Mouse (Mus musculus) lung, postnatal 14 days (tissue): ENCODE results near the gene Zfp740.
A peak's percentile ranks its signal among the peaks of the same experiment; 100 is the strongest.

Experiments used
- DNase-seq: peaks from one replicate; pipeline ENCODE4 v3.0.0; 2021

Zfp740 gene

DNA sequence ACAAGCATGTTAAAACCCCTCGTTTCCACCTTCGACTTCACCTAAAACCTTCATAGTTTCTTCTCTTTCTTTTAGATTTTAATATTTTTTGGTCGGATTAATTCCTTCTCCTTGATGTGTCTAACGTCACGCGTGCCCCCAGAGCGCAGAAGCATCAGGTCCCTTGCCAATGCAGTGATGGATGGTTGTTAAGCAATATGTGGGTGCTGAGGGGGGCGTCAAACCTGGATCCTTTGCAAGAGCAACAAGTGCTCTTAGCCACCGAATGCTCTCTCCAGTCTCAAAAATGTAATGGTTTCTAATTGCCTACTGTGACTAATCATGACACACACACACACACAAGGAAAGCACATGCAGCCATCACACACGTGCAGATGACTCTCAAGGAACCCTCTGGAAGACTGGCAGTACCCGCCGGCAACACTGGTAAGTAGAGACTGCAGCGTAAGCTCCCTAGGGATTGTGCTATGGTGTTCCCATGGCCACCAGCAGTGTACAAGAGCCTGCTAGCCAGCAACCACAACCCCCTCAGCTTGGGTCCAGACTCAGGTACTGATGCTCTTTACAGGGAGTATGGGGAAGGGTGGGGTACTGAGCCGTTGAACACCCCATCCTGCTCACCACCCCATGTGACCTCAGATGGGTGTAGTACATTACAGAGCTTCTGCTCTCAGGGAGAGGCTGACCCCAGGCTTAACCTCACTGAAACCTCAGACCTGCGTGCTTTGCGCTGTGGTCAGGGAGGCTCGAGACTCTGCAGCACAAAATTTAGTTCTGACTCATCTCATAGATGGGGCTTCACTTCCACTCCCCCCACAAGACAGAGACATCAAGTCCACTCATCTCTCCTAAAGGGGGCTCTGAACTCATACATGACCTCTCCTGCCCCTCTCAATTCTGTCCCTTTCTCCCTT lies 27.6 kb downstream of the Zfp740 start:
- no peak for DNase-seq

DNA sequence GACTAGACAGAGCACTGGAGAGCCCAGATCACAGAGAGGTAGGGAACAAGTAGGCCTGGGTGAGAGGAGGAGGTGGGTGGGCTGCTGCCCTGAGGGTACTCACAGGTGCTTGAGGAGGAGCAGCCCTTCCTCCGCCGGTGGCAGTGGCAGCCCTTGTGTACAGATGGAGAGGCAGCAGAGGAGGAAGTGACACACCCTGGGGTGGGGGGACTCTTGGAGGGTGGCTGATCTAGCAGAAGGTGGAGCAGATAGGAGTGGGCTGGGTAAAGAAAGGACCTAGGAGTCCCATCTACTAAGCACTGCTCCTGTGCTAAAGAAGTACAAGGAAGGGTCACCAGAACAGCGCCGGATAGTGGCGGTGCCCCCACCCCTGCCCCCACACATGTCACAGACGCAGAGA lies 28.7 kb downstream of the Zfp740 start, which contains the start of gene Itgb7:
Itgb7 (minus strand) TSS at position 197 of the 400 bp plus-strand sequence.
- no peak for DNase-seq

DNA sequence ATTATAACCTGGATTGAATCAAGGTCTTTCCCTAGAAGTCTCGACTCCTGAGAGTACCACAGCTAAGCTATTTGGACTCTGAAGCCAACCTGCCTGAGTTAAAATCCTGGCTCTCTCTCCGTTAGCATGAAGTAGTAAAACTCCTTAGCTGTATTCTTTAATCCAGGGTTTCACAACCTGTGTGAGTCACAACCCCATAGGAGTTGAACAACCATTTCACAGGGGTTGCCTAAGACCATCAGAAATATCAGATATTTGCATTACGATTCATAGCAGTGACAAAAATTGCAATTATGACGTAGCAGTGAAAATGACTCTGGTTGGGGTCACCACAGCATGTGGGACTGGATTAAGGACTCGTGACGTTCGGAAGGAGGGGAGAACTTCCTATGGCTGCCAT lies 29.7 kb downstream of the Zfp740 start:
- no peak for DNase-seq

DNA sequence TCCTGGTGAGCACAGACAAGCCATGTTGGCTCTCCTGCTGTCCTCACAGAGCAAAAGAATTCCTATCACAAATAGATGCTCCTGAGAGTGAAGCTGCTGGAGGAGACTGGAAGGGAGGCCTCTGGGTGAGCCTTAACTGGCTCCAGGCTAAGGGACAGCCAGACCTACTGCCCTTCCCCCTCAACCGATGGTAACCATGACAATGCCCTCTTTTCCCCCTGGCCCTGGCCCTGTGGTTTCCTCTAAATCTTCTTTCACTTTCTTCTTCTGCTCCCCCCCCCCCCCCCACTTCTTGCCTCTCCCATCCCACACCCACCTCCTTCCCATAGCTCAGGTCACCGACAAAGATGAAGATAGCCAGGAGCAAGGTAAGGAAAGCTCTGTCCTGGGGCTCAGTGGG lies 30.8 kb downstream of the Zfp740 start:
- DNase-seq = no peak

DNA sequence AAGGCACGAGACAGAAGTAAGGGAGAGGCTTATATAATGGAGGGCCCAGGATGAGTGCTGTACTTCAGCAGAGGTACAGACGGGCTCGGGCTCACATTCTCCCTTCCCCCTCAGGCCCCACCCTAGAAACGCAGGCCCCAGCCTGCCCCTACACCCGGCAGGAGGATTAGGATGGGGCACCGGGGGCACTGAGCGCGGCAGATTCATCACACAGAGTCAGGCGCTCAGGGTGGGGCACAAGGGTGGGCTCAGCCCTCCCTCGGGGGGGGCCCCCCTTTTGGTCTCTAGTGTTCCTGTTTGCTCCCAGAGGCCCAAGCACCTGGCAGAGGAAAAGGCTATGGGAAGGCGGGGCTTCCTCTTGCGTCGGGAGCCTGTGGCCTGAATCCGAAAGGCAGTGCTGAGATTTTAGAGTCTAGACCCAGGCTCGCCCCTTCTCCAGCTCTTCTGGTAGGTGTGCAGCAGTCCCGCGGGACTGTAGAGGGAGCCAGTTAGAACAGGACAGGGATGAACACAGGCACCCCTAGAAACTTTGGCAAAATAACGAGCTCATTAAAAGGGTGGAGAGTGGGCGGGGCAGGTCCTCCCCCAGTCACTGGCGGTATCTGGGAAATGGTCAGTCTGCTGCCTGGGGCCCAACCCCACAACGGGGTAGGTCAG lies 32.5 kb downstream of the Zfp740 start:
- peak; percentile 35 for DNase-seq

DNA sequence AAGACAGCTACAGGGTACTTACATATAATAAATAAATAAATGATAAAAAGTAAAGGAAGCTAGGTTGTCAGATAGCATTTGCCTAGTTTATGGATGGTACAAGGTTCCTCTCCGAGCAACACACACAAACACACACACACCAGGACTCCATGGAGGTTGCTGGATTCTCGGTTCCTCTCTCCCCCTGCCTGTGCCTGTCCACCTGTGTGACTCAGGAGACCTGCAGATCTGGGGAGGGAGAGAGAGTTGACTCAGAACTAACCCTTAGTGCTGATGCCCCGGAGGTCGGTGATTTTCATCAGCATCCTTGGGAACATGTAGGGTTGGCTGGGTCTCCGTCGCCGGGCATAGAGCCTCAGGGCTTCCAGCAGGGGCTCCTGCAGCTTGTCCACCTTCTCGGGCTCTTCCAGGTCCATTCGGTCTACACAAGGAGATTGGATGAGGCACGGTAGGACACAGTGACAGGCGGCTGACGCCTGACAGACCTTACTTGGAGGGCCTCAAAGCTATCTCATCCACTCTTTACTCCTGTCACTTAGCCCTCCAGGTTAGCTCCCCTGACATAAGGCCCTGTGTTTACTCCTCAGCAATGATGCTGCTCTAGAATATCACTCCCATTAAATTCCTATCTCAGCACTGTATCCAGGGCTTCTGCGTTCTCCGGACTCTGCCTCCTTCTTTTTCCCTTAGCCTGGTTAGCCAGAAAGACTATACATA lies 35.7 kb downstream of the Zfp740 start:
- DNase-seq = no peak

DNA sequence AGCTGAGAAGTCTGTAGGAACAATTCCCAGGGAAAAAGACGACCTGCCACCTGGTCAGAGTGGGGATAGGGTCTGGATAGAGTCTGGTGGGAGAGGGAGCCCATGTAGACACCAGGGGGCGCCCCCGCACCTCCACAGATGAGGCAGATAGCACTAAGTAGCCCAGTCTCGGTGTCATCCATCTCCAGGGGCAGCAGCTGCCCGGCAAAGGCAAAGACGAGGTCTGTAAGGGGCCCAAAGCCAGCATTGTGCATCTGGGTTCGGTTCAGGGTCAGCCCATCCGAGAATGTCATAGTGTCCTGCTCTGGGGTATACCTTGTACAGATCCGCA lies 36.2 kb downstream of the Zfp740 start:
- DNase-seq = peak; percentile 89

DNA sequence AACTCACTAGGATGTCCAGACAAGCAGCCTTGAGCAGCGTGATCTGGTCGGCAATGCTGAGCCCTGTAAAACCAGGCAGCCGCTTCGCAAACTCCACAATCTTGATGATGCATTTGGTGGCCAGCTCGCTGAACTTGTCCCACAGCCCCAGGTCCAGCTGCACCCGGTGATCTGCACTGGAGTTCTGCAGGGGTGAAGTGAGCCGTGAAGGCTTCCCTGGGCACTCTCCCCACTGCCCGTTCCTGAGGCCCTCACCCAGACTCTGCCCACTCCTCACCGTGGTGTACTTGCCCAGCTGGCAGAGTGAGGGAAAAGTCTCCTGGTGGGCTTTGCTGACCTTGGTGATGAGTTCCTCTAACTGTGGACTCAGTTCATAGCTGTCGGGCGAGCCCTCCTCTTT lies 36.8 kb downstream of the Zfp740 start:
- no peak for DNase-seq

DNA sequence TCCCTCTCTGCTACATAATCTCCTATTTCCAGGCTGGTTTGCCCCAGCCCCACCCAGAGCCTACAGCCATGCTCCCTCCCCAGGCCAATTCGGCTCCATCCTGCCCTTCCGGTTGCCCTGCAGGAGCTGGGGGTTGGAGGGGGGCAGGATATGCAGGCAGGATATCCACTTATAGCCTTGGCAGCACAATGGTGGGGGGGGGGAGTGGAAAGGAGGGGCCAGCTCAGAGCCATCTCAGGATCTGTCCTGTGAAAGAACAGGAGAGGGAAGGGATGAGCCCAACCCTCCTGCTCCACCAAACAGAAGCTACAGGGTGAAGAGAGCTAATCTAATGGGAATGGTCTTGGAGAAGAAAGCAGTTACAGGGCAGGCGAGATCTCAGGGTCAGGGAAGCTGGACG lies 37.6 kb downstream of the Zfp740 start:
- peak; percentile 67 for DNase-seq

DNA sequence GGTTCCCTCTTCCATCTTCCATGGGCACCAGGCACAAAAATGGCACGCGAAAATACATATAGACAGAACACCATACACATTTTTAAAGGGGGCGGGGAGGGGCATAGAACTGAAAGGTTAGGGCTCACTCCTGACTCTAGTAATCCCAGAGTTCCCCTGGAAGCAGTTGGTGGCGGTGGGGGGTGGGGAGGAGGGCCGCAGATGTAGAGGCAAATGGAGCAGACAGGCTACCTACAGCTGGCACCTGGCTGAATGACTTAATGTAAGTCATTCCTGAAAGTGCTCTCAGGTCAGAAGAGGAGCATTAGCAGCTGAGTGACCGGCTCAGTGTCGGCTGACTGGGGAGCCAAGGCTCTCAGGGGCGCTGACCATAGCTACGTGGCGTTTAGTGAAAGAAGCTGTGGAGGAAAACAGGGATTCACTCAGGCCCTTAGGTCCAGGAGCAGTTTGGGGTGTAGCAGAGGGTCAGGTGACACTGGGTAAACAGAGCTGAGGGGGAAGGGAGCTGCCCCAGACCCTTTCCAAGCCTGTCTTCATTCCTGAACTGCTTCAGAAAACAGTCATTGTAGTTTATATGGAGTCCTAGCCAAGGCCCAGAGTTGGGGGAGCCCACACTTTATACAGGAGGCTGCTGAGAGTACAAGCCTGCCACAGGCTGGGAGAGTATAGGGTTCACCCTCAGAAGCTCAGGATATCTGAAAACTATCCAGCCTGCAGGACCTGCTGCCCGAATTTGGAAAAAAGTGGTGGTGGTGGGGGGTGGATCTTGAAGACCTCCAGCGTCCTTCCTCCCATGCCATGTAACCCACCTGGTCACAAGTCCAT lies 39.6 kb downstream of the Zfp740 start:
- no peak for DNase-seq

DNA sequence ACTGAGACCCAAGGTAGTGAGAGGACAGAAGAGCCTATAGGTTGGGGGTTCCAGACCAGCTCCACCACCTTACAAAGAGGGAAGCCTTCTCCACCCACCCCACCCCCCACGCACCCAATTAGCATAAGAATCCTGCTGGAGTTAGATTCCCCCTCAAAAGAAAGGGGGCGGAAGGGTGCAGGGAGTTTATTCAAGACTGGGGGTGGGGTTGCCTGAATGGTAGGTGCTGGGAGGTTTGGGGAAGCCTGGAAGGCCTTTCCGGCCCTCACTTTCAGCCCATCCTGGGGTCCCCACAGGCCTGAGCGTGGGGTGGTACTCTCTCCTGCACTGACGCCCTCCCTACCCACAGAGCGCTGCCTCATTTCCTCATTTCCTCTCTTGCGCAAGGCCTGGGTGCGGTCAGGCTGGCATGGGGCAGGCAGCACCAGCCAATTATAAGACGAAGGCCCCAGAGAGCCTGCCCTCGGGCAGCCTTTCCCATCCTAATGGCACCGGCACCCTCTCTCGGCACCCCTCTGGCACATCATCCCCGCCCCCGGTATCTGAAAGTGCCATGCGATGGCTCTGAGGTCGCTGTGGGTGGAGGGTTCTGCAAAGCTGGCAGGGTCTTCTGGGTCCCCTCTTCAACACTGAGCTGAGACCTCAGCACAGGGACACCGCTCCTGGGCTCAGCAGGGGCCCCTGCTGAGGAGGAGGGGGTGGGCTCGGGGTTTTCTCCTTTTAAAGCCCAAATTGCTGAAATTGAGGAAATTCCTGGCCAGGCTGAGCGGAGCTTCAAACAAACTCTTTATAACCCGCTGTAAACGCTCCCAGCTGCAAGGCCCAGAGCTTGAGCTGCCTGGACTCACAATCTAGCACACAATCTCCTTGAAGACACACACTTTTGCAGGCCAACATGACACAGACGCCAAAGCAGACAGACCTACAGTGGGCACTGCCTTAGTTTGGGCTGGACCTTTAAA lies 40.5 kb downstream of the Zfp740 start:
- DNase-seq = peak; percentile 87

DNA sequence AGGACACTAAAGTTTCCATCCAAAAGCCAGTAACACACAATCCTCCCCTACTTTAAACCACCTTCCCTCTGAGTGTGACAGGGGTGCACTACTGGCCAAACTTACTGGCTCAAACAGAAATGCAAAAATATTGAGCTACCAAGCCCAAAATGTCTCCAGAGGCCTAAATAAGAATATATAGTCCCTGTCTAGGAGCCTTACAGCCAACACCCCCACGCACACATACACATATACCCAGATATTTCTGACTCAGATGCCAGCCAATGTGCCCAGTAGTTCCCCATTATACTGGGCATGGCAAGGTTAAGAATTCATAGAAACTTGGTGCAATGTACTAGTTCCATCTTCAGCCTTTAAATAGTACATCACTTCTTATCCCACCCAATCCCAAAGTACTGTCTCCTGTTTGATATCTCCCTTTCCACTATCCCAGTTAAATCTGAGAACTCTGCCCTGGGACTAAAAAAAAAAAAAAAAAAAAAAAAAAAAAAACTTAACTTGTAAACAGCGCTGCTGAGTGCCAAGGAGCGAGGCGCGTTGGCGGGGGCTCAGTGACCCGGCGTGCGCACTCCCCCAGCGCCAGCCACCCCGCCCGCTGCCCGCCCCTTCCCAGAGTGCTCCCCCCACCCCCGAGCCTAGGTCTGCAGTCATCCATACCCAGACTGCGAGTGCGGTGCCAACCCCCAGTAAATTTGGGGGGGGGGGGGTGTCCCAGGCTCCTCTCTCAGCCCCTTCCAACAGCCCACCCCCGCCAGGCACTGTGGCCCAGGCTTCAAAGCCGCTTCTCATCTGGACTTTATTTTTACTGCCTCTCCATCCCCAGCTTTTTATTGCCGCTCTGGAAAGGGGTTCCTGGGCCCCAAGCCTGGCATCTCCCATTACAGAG lies 41.5 kb downstream of the Zfp740 start:
- DNase-seq = peak; percentile 49

DNA sequence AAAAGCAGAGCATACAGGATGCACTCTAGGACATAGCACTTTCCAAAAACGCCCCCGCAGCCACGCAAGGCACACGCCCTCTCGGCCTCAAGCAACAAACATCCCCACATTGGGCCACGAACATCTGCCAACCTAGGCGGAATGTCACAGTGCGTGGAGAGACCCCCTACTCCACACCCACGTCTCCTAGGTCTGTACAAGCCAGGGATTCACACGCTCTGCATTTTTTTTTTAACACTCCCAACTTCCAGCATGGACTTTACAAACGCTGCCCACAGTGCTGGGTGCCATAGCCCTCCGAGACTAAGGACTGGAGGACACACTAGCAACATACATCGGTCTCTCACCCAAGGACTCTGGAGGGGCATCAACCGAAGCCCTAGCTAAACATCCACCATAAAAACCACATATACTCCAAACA lies 42.4 kb downstream of the Zfp740 start:
- no peak for DNase-seq

DNA sequence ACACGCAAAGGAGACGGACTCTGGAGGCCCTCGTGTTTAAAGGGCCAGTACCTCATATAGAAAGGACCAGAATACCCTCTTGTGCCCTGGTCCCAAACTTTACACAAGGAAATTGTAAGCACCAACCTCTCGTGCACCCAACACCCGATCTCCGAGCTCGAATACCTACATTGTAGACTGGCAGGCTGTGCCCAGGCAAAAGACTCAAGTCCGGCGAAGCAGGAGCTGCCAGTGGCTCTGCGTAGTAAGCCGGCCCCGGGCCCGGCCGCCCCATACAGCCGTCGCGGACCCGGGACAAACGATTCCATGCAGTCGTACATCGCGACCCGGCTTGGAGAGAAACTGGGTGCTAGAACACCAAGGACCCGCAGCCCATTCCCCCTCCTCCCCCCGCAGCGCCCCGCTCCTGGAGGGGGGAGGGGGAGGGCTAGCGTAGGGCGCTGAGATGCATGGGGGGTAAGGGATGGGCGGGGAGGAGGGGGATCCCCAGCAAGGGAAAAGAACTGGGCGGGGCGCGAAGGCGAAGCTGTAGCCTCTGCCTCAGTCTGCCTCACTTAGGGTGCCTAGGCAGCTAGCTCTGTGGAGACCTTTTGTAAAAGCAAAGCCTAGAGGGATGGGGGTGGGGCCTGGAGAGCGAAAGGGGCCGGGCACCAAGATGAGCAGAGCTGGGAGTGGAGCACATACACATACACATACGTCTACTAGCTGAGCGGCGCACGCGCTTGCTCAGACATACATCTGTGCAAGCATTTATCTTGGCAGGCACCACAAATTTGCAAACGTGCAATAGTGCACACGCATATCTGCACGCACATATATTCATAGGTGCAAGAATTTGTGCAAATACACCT lies 43.1 kb downstream of the Zfp740 start:
- peak; percentile 82 for DNase-seq

DNA sequence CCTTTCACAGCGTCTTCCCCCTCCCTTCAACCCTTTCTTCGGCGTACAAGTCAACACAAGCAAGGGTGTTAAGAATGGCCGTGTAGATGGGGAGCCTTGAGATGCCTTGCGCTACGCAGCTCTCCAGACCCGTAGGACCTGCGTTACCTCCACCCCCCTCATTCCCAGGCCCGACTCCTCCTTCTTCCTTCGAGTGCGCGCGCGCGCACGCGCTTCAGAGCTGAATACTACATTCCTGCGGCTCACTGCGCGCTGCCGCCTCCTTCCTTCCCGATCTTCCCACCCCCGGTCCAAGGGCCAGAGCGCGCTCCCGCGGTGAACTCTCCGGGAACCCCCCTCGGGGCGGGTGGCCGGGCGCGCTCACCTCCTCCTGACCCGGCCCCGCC lies 43.8 kb downstream of the Zfp740 start:
- DNase-seq = peak; percentile 97

DNA sequence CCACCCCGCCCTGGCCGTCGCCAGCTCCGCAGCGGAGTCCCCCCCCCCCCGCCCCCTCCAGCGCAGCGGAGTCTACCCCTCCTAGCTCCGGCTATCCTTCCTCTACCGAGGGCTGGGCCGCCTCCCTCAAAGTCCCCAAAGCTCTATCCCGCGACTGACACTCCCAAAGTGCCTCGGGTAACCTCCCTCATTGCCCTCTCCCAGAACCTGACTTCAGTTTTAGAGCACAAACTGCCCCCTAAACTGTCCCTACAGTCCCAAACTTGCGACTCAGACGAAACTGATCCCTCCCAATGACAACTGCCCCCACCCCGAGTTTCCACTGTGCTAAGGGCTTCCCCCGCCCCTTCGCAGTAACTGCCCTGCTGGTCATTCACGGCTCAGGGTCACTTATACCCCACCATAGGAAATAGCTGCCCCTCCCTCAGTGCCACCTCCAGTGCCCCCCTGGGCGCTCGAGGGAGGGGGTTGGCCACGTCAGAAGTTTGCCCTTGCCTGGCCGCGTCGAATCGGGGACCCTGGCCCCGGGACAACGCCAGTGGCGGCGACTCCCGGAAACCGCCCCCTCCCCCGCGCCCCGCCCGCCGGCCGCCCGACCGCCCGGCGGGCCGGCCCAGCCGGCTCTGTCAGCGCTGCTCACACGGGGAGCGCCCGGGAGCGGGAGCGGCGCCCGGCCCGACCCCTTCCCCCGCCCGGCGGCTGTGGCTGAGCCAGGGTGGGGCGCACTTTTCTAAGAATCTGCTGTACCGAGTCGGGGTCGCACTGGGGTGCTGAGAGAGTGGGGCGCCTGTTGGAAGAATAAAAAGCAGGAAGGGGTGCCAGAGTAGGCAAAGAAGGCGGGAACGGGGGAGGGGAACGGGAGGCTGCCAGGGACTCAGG lies 44.4 kb downstream of the Zfp740 start:
- peak; percentile 81 for DNase-seq

DNA sequence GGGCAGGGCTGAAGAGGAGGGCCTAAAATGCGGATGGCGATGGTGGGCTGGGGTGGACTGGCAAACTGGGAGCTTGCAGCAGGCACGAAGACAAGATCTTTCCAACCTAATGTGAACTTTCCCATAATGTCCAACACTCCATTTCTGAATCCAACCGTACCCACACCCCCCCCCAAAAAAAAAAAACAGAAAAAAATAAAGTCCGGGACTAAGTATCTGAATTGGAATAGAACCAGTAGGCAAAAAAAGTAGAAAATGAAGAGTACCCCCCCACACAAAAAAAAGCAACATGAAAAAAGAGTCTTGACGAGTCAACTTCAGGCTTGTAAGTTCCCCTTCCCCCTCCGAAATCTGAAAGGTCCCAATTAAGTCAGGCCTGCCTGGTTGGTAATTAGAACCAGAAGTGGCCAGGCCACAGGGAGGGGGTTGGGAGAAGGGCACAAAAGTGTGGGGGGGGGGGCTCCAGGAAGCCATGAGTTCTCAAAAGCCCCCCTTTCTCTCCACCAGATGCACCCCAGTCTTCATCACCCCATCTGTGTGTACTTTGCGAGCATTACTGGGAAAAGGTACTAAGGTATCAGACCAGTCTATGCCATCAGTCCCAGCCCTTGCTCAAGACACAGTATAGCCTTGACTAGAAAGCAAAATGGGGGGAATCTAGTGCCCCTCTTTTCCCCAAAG lies 45.2 kb downstream of the Zfp740 start:
- DNase-seq = no peak

DNA sequence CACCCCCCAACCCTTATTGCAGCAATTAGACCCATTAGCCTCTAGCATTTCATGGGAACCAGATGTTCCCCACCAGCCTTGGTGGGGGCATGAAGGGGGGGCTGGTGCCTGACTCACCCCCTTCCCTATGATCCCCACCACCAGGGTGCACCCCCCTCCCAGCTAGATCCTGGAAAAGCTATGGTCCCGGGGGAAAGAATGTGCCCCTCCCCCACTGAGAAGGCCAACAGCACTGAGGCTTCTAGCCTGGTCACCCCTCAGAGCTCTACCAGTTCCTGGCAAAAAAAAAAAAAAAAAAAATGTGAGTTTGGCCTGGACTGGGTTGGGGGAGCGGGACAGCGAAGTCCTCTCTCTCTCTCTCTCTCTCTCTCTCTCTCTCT lies 45.8 kb downstream of the Zfp740 start:
- no peak for DNase-seq
